Mouse (Mus musculus): ENCODE data around the gene Wdr37.

Gene Wdr37

DNA sequence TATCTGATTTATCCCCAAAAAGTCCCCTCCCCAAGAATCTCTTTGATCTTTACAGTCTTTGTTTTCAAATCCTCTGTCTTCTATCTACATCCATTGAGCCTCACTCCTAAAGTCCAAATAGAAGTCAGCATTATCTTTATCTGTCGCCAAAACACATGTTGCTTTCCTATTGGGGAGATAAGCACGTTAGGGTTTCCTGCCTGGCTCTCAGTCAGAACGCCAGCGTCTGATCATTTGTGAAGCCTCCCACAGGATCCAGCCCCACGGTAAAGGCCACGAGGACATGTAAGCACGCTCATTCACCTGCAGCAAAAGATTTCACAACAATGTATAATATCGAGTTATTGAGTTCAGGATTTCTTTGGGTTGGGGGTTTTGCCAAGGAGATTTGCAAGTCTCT, 110.8 kb downstream of the Wdr37 start:
- DNase-seq (ENCODE audit: low spot score in 2 of 2): no peak

All from frontal cortex, postnatal 36 days (tissue).